Mouse (Mus musculus) fat pad, adult 2 months (tissue): Measurements from ENCODE around the gene Sipa1l3.
A peak's percentile ranks its signal among the peaks of the same experiment; 100 is the strongest.

ENCODE experiments used
- DNase-seq: peaks from one replicate; pipeline ENCODE4 v3.0.0-alpha.2; 2011; ENCODE audit warnings: low read depth, low spot score; ENCODE audit errors: extremely low read depth

The Sipa1l3 gene

GRCm38 (mm10) chr7:29290691-29291485, 227.6 kb downstream of the Sipa1l3 start:
- DNase-seq = no peak

DNA sequence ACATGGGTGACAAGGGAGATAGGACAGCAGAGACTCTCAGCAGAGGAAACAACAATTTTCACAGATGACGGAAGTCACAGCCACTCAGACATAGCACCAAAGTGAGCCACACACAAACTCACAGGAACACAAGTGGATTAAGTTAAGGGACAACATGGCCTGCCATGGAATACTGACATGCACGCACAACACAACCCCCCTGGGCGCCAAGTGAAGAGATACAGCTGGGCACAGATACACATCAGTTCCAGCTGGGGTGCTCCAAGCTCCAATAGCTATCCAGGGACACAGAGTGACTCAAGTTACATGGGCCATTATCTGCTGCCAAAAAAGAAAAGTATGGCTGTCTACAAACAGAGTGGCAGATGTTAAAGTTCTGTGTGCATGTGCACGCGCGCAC, 228.6 kb downstream of the Sipa1l3 start:
- no peak for DNase-seq

GRCm38 (mm10) chr7:29288942-29289638, 229.4 kb downstream of the Sipa1l3 start, which contains the start of gene Ppp1r14a:
Gene Ppp1r14a, plus strand, starts transcription at chr7:29289308.
- DNase-seq = no peak

DNA sequence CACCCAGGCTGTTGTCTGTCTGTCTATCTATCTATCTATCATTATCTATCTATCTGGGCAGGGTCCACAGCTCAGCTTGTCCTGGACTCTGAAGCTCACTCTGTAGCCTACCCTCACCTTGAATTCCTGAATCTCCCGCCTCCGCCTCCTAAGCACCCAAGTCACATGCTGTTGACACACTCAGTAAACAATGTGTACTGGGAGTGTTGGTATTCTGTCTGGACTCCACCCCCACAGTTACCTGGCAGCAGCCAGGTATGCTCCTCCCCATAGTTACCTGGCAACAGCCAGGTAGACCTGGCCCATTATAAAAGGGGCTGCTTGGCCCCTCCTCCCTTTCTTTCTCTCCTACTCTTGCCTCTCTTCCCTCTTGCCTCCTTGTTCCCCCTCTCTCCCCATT, 230.4 kb downstream of the Sipa1l3 start:
- DNase-seq = no peak

DNA sequence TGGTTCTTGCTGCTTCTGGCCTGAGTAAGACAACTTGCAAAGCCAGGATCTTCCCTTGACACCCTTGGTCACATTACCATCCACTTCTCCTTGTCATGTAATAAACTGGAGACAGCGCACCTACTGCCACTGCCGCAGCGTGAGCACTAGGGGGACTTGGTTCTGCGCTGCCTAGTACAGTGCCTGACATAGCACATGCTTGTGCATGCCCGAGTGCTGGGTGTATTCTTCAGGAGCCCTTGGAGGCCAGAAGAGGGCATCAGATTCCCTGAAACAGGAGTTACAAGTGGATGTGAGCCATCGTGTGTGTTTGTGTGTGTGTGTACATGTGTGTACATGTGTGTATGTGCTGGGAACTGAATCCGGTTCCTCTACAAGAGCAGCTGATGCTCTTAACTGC, 231.0 kb downstream of the Sipa1l3 start:
- no peak for DNase-seq

DNA sequence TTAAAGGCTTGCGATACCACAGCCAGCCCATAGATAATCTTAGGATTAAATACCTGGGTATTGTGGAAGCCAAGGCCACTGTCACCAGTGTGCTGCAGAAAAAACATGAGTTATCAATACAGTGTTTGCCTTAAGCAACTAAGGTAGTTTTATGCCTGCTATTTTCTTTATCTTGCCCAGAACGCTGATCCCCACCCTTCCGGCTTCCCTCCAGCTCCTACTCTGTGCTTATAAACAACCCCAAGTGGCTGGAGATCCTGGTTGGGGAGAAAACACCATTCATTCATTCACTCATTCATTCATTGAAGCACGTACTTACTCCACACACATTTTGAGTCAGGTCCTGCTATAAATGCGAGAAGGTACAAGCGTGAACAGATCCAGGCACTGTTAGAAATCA, 233.9 kb downstream of the Sipa1l3 start:
- DNase-seq = no peak

- DNase-seq = no peak
These were observed 234.6 kb downstream of the Sipa1l3 start for GRCm38 (mm10) chr7:29283876-29284275.

DNA sequence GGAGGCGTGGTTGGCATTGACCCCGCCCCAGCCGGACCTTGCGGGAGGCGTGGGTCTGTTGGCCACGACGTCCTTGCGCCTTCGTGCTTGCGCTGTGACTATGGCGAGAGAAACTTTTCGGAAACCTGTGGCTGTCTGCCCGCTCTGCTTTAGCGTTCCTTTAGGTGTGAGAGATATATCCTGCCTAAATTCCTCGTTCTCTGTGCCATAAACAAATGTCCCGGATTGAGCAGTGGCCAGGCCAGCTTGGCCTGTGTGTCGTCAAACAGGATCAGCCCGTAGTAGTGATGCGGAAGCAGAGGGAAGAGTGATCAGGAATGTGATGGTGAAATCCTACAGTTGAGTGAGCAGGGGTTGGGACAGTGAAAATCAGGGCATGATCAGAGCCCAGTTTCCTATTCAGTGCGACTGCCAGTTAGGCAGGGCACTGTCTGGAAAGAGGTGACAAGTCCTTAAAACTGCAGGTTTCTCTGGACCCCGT, 236.3 kb downstream of the Sipa1l3 start:
- DNase-seq = peak; percentile 40

DNA sequence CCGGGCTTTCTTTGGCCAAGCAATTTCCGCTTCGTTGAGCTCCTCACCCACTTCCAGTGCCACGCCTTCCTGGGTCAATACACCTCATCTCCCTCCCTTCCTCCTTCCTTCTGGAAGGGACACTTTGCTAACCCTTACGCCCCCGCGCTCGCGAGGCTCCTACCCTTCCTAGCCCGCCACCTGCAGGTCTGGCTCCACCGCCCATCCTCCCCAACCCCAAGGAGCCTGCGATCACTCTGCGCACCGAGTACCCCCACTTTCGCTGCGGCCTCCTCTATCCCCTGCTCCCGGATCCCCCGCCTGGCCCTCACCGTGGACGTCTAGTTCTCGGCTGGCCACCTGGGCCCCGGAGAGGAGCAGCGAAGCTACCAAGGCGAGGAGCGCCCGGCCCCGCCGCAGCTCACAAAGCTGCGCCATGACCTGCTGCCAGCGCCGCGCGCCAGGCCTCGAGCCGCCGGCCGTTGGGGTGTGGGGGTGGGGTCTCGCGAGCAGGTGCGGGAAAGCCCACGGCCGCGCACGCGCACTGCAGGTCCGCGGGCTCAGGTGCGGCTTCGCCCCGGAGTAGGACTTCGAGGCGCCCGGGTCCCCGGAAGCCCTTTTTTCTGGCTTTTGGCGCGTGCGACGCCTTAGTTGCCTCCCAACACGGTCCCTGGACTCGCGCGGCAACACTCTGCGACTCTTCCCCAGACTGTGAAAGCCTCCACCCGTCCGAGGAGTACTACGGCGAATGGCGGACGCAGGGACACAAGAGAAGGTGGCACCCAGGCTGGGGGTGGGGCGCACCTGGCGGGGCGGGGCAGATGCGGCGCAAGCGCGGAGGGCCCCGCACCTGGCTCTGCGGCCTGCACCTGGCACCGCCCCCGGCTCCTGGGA, 237.0 kb downstream of the Sipa1l3 start, which contains the start of gene Spint2:
TSS of gene Spint2 (minus strand) at position 712 of the 873 bp plus-strand sequence.
- DNase-seq = no peak

GRCm38 (mm10) chr7:29280801-29281200, 237.6 kb downstream of the Sipa1l3 start:
- DNase-seq = no peak

DNA sequence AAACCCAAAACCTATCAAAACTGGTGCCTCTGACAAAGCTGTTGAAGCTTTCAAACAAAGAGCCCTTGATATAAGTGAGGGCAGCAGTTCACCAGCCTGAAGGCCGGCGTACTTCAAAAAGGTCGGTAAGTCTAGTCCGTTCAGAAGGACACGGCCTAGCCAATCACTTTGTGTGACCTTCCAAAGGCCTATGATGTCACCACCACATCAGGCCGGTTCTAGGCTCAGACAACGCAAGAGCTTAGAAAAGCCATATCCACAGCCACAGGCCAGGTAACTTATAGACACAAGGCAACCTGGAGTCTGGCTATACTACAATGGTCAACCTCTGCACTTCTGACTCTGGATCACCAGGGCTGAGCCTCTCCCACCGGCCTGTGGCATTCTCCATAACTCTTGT, 238.5 kb downstream of the Sipa1l3 start:
- DNase-seq = peak; percentile 42

DNA sequence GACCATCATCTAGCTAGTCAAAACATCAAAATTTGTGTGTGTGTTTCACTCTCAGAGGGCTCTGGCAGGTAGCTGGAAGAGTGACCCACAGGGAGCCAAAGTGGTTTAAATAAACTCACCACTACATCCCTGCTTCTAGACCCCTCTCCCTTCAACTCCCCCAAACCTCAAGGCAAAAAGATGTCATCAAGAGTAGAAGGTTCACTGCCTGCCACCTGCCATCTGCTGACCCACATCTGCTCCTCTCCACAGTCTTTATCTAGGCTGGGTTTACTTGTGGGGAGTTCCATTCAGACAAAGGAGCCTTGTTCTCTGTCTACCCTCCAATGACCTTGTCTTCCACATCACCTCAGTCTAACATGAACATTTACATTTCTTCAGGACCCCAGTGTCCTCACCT, 239.2 kb downstream of the Sipa1l3 start:
- no peak for DNase-seq

GRCm38 (mm10) chr7:29277510-29277909, 240.9 kb downstream of the Sipa1l3 start:
- no peak for DNase-seq

- no peak for DNase-seq
These were observed 241.7 kb downstream of the Sipa1l3 start for GRCm38 (mm10) chr7:29276715-29277114.

DNA sequence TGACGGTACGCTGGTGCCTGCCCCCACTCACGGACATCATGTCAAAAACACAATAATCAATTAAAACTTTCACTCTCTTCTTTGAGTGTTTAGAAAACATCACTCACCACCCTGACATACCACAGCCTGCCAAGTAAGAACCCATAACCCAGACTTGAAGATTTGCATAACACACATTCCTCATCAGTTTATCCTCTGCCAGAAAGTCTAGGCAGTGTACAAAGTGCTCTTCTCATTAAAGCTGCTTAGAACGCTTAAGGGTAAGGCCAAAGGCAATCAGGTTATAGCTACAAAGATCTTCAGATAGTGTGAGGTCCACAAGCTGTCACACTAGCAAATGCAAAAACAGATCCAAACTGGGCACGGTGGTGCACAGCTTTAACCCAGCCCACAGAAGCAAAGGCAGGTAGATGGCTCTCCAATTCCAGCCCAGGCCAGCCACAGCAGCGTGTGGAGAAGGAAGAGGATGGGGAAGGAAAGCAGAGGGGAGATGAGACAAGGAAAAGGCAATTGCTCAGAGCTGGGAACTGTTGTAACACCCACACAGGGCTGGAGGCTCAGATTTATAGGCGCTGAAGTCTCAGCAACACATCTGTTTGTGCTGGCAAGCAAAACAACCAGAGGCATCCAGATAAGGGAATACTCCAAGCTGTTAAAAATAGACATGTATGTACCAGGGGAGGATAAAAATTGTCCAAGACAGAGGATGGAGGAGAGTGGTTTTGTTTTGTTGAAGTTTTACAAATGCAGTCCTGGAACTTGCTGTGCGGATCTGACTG, 246.6 kb downstream of the Sipa1l3 start:
- no peak for DNase-seq

DNA sequence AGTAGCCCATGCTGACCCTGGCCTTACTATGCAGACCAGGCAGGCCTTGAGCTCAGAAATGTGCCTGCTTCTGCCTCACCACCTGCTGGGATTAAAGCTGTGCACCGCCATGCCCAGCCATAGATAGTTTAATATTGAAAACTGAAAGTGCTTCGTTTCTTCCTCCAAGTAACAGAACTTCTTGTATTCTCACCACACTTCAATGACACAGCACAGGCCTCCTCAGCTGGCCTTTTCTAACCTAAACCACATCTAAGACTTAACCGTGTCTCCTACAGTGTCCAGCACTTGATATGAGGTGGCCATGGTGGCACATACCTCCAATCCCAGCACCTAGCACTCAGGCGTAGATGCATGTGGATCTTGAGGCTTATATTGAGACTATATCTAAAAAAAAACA, 248.0 kb downstream of the Sipa1l3 start:
- no peak for DNase-seq
